Mouse (Mus musculus) subcutaneous adipose tissue, adult 2 months (tissue): ENCODE measurements around the gene Neurl3. TPM values are rescaled to one million over a fixed set of nuclear protein-coding genes. Genes with fewer than 3 reads are reported as not detected.

ENCODE experiments used
- polyA plus RNA-seq: library from polyadenylated mRNA; depleted of rRNA; stranded (reverse); fragments of >200 nt; gene quantifications from 2 replicates; pipeline ENCODE4 v1.2.3, GENCODE M21; 2012; ENCODE audit warnings: low replicate concordance; rRNA removed

The Neurl3 gene
- 11.8 and 14.1 TPM in 2 replicates for polyA plus RNA-seq

DNA sequence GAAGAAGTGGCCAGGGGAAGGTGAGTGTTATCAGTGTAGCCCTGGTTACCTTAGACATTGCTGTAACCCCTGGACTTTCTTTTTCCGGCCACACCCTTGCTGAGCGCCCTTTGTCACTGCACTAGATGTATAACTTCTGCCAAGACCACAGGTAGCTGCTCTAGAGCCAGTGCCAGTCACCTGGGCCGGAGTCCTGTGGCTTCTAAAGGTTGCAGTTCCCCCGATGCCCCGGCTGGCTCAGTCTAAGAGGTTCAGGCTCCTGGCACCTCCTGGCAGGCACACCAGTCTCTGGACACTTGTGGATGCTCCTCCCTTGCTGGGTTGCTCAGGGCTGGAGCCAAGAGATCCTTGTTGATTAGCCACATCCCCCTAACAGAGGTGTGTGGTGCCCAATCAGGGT is at the start of gene Neurl3:
Gene Neurl3, minus strand, starts transcription at position 225 of the 400 bp plus-strand sequence.

DNA sequence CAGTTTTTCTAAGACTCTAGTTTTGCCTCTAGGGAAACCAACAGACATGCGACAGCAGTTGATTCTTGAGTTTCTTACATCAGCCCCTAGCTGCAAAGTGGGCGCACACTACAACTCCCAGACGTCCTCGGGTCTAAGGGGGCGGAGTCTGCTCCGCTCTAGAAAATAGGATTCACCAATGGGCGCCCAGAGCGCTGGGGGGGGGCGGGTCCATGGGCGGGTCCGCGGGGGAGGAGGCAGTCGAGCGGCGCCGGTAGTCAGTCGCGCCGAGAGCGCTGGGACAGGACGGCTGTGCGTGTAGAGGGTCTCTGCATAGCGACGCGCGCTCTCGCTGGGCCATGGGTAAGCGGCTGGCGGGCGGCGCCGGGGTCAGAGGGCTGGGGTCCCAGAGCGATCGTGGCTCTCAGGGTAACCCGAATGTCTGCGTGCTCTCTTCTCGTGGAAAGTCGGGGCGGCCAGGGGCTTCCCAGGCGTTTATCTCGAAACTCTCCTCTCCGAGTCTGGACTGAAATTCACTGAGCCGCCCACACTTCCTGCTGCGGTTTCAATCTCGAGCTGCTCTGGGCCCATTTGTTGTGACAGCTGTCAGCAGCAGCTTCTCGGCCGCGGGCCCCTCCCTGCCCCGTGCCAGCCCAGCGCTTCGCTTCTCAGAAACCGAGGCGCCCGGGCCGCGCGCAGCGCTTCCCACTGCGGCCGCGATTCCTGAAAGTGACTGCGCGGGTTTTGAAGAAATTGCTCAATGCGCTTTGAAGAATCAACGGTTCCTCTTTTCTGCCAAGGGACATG is 33.2 kb upstream of the Neurl3 start, which contains the start of gene Arid5a:
Gene Arid5a, plus strand, starts transcription at position 239 of the 786 bp plus-strand sequence.

DNA sequence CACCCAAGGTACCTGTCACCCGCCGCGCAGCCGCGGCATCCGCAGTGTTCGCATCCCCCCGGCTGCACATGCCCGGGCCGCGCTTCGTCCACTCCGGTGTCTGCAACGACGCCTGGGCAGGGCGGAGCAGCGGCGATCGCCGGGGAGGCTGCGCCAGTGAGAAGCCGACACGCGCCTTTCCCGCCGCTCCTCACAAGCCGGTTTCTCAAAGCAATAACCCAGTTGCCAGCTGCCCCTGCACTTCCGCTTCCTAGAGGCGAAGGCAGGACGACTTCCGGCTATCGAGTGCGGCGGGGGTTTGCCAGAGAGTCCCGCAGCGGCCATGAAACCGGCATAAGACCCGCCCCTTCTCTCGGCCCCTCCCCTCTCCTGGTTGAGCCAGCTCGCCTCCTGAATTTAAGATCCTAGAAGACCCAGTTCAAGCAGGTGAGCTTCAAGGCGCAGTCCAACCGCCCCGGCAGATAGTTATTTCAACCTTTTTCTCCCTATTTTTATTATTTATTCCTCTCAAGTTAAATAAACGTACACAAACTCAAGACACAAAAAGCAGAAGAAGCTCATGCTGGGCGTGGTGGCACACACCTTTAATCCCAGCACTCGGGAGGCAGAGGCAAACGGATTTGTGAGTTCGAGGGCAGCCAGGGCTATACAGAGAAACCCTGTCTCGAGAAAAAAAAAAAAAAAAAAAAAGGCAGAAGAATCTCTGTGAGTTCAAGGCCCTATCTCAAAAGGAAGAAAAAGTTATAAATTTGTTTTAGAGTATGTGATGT is 30.2 kb downstream of the Neurl3 start, which contains the start of gene Uggt1:
Gene Uggt1, minus strand, starts transcription at position 663 of the 770 bp plus-strand sequence.

Other genes starting within 250 kb of the Neurl3 start
- 17.7 and 52.2 TPM in 2 replicates for gene Hs6st1, start 206.3 kb downstream of the Neurl3 start, polyA plus RNA-seq
- gene Uggt1, start 30.0 kb downstream of the Neurl3 start, polyA plus RNA-seq: 13.9 and 29.1 TPM in 2 replicates
- gene Arid5a, start 33.1 kb upstream of the Neurl3 start, polyA plus RNA-seq: 10.3 and 10.8 TPM in 2 replicates
- 54.0 and 65.3 TPM in 2 replicates for gene Kansl3, start 94.5 kb upstream of the Neurl3 start, polyA plus RNA-seq
- gene Fer1l5, start 97.6 kb upstream of the Neurl3 start, polyA plus RNA-seq: not detected in 2 replicates
- gene Lman2l, start 170.6 kb upstream of the Neurl3 start, polyA plus RNA-seq: 24.8 and 28.2 TPM in 2 replicates
- 3.5 and 7.1 TPM in 2 replicates for gene Cnnm4, start 196.9 kb upstream of the Neurl3 start, polyA plus RNA-seq
- gene Cnnm3, start 237.2 kb upstream of the Neurl3 start, polyA plus RNA-seq: 24.5 and 37.7 TPM in 2 replicates